Mouse (Mus musculus) hindbrain, embryonic 11.5 days (tissue): ENCODE measurements around the gene Ssh2. TPM values are rescaled to one million over a fixed set of nuclear protein-coding genes. Genes with fewer than 3 reads are reported as not detected.

Source experiments
- ATAC-seq: fragments of 200-750 bp; cut with Nextera tagmentation; 2 replicates; pipeline ENCODE4 v1.8.0; 2017; ENCODE audit warnings: mild to moderate bottlenecking, moderate TSS enrichment, moderate library complexity; ENCODE audit not compliant: low FRiP score
- DNase-seq: peaks from one replicate; pipeline ENCODE4 v3.0.0-alpha.2; 2015; ENCODE audit warnings: low spot score
- H3K27ac ChIP-seq: fragments of 300-500 bp; sonication (generic); 2 replicates; pipeline ENCODE4 v1.5.1; 2014; ENCODE audit warnings: mild to moderate bottlenecking, low read depth, low read length
- H3K27me3 ChIP-seq: fragments of 300-500 bp; sonication (generic); 2 replicates; pipeline ENCODE4 v1.6.1; 2014; ENCODE audit warnings: mild to moderate bottlenecking, low read length, moderate library complexity, mixed read lengths; ENCODE audit not compliant: control insufficient read depth, insufficient read depth
- H3K36me3 ChIP-seq: fragments of 300-500 bp; sonication (generic); 2 replicates; pipeline ENCODE4 v1.6.1; 2014; ENCODE audit warnings: mild to moderate bottlenecking, low read length, moderate library complexity, mixed read lengths; ENCODE audit not compliant: control insufficient read depth, insufficient read depth
- H3K4me1 ChIP-seq: fragments of 300-500 bp; sonication (generic); replicated peaks from 2 replicates; pipeline ENCODE4 v1.6.1; 2014; ENCODE audit warnings: low read length, mixed read lengths; ENCODE audit not compliant: control insufficient read depth, insufficient read depth
- H3K4me2 ChIP-seq: fragments of 300-500 bp; sonication (generic); replicated peaks from 2 replicates; pipeline ENCODE4 v1.6.1; 2014; ENCODE audit warnings: mild to moderate bottlenecking, low read depth, low read length
- H3K4me3 ChIP-seq: fragments of 300-500 bp; sonication (generic); 2 replicates; pipeline ENCODE4 v1.5.1; 2014; ENCODE audit warnings: low read depth, low read length
- H3K9ac ChIP-seq: fragments of 300-500 bp; sonication (generic); 2 replicates; pipeline ENCODE4 v1.6.1; 2014; ENCODE audit warnings: low read depth, low read length
- H3K9me3 ChIP-seq: fragments of 300-500 bp; sonication (generic); 2 replicates; pipeline ENCODE4 v1.6.1; 2016; ENCODE audit warnings: low read length; ENCODE audit not compliant: control insufficient read depth
- WGBS: fragments of 180-500 bp; shearing (Covaris S2); extraction: QIAGEN DNeasy Blood & Tissue Kit; methylation state at CpG from one replicate; pipeline ENCODE4 v1.1.7; 2014; 5-methylcytosine and 5-hydroxymethylcytosine counted together
- polyA plus RNA-seq: library from polyadenylated mRNA; unstranded; fragments of >200 nt; fragmentation: Nextera tagmentation; extraction: Ambion mirVana; gene quantifications from 2 replicates; pipeline ENCODE4 v1.2.1, GENCODE M21; 2014

Gene Ssh2
- polyA plus RNA-seq, 1 experiment from 2014 or later = 17.4 TPM

DNA sequence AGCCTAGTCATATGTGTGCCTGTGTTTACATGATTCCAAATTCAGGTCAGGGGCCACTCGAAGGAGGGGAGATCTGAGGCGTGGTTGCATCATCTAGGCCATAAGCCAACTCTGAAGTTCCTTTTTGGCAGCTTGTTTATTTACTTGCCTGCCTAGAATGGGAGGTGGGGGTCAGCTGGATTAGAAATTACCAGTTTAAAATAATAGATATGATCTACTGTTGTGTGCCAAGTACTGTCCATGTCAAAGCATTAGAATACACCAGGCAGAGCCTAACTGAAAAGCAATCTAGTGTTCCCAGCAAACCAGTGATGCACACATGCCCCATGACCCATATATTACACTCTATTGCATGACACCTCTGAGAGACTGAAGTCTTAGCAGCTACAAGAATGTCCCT is 228.9 kb downstream of the Ssh2 start:
- H3K27me3 ChIP-seq = no peaks in the 10 kb centered on the region
- 81% methylated on average over 2 of the region's 2 CpGs for WGBS
- no peak for ATAC-seq
- no peak overlapping the region for H3K9ac ChIP-seq
- no peak for DNase-seq
- no peak overlapping the region for H3K4me2 ChIP-seq
- peaks cover 5% of the 10 kb centered on the region; the same call in 1 of the 2 replicates for H3K36me3 ChIP-seq
- no peaks in the 10 kb centered on the region for H3K9me3 ChIP-seq
- H3K27ac ChIP-seq = no peak overlapping the region
- no peaks in the 10 kb centered on the region for H3K4me1 ChIP-seq
- no peak overlapping the region for H3K4me3 ChIP-seq

DNA sequence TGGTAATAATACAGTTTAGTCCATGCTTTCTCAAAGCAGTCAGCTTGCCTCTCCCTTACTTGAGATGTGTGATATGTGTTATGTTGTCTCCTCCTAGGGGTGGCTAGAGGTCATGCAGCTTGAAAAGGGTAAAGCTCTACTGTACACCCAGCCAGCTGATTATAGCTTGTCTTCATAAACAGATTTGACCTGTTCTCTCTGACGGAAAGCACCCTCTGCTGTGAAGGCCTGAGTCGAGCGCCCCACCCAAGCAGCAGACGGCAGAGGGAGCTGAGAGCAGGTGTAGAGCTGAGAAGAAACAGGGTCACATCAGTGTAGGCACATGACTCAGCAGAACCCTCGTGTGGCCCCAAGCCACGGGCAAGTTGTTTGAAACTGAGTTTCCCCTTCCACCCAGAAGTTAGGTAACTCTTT is 230.5 kb downstream of the Ssh2 start:
- WGBS = 58% methylated on average over 6 of the region's 6 CpGs
- ATAC-seq = no peak

DNA sequence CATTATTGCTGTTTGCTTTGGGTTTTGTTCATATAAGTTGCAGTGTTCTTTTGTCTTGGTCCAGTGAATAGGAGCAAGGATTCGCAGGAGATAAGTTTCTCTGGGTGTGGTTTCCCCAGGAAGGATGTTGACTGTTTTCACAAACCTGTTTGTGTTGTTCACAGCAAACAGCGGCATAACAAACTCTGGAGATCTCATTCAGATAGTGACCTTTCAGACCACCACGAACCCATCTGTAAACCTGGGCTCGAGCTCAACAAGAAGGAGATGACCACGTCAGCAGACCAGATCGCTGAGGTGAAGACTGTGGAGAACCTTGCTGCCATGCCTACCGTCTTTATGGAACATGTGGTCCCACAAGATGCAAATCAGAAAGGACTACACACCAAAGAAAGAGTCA is 233.1 kb downstream of the Ssh2 start:
- 92% methylated on average over 7 of the region's 7 CpGs for WGBS
- H3K9ac ChIP-seq = no peak overlapping the region
- no peak for ATAC-seq

More for the DNA sequence above, 230.5 kb downstream of the Ssh2 start:
- Histone ChIP-seq H3K4me1 (no peaks in the 10 kb centered on the region), H3K9me3 (no peaks in the 10 kb centered on the region), H3K4me3 (no peak overlapping the region), H3K36me3 (peaks cover 5% of the 10 kb centered on the region; the same call in 1 of the 2 replicates), H3K9ac (no peak overlapping the region), H3K27me3 (no peaks in the 10 kb centered on the region), H3K4me2 (no peak overlapping the region), H3K27ac (no peak overlapping the region)
- DNase-seq = peak; percentile 38

DNA sequence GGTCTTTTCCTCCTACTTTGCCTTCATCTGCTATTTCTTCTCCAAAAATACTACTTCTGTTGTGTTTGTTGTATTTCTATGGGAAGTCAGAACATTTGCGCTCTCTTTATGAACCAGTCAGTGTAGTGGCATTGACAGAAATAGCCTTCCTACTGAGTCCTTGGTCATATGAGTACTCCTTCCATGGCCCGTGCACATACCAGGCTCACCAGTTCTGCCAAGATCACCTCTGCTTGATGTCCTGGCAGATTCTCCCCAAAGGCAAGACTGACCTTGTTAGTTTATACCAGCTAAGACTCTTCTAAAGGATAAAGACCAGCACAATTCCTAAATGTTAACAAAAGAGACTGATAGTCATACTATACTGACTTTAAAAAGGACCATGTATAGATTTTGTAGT is 235.6 kb downstream of the Ssh2 start:
- DNase-seq = no peak

More for the DNA sequence above, 233.1 kb downstream of the Ssh2 start:
- Histone ChIP-seq H3K4me3 (no peak overlapping the region), H3K9me3 (no peaks in the 10 kb centered on the region), H3K4me2 (no peak overlapping the region), H3K27me3 (no peaks in the 10 kb centered on the region), H3K36me3 (peaks cover 5% of the 10 kb centered on the region; the same call in 1 of the 2 replicates), H3K4me1 (no peaks in the 10 kb centered on the region), H3K27ac (no peak overlapping the region)
- DNase-seq = no peak

DNA sequence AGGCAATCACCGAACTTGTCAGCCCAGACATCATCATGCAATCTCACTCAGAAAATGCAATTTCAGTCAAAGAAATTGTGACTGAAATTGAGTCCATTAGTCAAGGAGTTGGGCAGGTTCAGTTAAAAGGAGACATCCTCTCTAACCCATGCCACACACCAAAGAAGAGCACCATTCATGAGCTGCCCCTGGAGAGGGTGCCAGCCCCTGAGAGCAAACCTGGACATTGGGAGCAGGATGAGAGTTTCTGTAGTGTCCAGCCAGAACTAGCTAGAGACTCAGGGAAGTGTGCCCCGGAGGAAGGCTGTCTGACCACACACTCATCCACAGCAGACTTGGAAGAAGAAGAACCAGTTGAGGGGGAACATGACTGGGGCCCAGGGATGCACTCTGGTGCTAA is 237.3 kb downstream of the Ssh2 start:
- no peaks in the 10 kb centered on the region for H3K4me1 ChIP-seq
- H3K4me3 ChIP-seq = no peak overlapping the region
- H3K4me2 ChIP-seq = no peak overlapping the region
- no peaks in the 10 kb centered on the region for H3K27me3 ChIP-seq
- ATAC-seq (no peak), DNase-seq (no peak)
- no peak overlapping the region for H3K27ac ChIP-seq
- no peaks in the 10 kb centered on the region for H3K9me3 ChIP-seq
- no peak overlapping the region for H3K9ac ChIP-seq
- H3K36me3 ChIP-seq = peaks cover 5% of the 10 kb centered on the region; the same call in 1 of the 2 replicates
- 91% methylated on average over 2 of the region's 2 CpGs for WGBS

More for the DNA sequence above, 235.6 kb downstream of the Ssh2 start:
- ATAC-seq = no peak
- no peak overlapping the region for H3K4me2 ChIP-seq
- no peaks in the 10 kb centered on the region for H3K27me3 ChIP-seq
- 94% methylated on average over 2 of the region's 2 CpGs for WGBS
- H3K9me3 ChIP-seq = no peaks in the 10 kb centered on the region
- H3K4me3 ChIP-seq = no peak overlapping the region
- H3K4me1 ChIP-seq = no peaks in the 10 kb centered on the region
- H3K36me3 ChIP-seq = peaks cover 5% of the 10 kb centered on the region; the same call in 1 of the 2 replicates
- H3K9ac ChIP-seq = no peak overlapping the region
- no peak overlapping the region for H3K27ac ChIP-seq

DNA sequence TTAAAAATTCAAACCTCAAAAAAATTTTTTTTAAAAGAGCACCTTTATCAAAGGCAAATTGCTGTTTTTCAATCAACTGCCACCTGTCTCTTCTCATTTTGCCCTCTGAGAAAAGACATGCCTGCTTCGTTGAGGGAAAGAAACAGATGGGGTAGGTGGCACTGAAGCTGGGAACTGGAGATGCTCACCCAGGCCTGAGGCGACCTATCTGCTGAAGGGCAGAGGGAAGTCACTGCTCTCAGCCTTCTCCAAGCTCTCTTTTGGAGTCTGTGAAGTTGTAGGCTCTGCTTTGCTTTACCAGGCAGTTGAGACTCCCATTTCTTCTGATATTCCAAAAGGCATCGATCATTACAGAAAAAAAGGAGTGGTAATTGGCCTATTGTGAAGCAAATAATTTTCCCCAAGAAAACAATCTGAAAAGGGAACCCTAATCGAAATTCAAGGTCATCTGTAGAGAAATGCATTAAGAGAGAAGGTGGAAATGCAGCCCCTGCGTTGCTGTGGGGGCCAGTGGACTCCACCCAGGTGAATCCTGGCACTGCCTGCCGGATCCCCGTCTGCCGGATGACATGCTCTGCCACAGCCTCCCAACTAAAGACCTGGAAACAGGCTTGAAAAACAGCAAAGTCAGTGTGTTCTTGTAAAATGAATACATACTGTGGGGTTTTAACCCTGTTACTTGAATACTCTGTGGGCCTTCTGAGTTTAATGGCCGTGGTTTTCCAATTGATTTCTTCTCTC is 239.9 kb downstream of the Ssh2 start:
- Histone ChIP-seq H3K36me3 (no peaks in the 10 kb centered on the region; the same call in 1 of the 2 replicates), H3K27ac (no peak overlapping the region), H3K4me3 (no peak overlapping the region), H3K4me1 (no peaks in the 10 kb centered on the region), H3K4me2 (no peak overlapping the region), H3K27me3 (0 out of 2 replicates have a peak, but pooled peaks cover 2% of the 10 kb centered on the region), H3K9ac (no peak overlapping the region), H3K9me3 (no peaks in the 10 kb centered on the region)
- no peak for DNase-seq
- no peak for ATAC-seq
- WGBS = 91% methylated on average over 9 of the region's 9 CpGs

DNA sequence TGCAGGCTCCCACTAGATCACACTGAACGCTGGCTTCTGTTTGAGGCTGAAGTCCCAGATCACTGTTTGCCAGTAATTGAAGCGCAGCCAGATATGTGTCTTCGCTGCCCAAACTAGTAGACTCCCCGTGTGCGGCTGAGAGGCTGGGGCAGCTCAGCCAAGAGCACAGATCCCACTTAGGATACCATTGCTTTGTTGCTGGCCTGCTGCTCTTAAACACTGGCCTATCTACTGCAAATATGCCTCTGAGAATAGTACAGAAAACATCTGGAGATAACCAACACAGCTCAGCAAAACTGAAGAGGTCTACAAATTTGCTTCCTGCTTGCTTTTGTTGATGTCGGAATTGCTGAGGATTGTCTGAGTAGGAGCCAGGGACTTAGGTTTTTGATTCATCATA is 240.8 kb downstream of the Ssh2 start:
- ATAC-seq (no peak), DNase-seq (no peak)
- Histone ChIP-seq H3K9ac (no peak overlapping the region), H3K4me2 (no peak overlapping the region), H3K27ac (no peak overlapping the region), H3K4me1 (no peaks in the 10 kb centered on the region), H3K4me3 (no peak overlapping the region), H3K27me3 (peaks cover 7% of the 10 kb centered on the region; the same call in 1 of the 2 replicates), H3K36me3 (no peaks in the 10 kb centered on the region; the same call in 1 of the 2 replicates), H3K9me3 (no peaks in the 10 kb centered on the region)
- 92% methylated on average over 6 of the region's 6 CpGs for WGBS

DNA sequence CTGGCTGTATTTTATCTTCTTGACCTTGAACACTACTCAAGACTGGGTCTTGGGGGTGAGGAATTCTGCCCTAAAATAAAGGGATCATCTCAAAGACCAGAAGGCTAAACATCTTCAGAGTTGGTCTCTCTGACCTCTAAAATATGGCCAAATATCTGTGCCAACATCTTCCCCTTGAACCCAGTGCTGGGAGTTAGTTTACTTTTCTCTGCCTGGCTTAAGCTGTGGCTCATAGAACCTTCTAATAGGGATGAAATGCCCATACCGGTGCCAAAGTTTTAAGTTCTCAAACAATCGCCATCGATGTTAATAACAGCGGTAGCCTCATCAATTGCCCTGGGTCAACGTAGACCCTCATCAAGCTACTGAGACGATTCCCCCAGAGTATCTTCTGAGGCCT is 245.8 kb downstream of the Ssh2 start:
- DNase-seq (no peak), ATAC-seq (no peak)
- no peak overlapping the region for H3K27ac ChIP-seq
- peaks cover 25% of the 10 kb centered on the region for H3K27me3 ChIP-seq
- peak overlapping the region; percentile 36 for H3K4me3 ChIP-seq
- no peaks in the 10 kb centered on the region for H3K36me3 ChIP-seq
- 4% methylated on average over 6 of the region's 6 CpGs for WGBS
- no peak overlapping the region; the same call in 1 of the 2 replicates for H3K9ac ChIP-seq
- H3K9me3 ChIP-seq = no peaks in the 10 kb centered on the region
- H3K4me2 ChIP-seq = peak overlapping the region; percentile 87
- peaks cover 2% of the 10 kb centered on the region; the same call in 1 of the 2 replicates for H3K4me1 ChIP-seq
